Mouse (Mus musculus): Measurements from ENCODE around the gene Mapt.

- TF ChIP-seq NELFE (IDR thresholded peaks at IDR 0.05; ENCODE audit: low read depth, low read length) (no peak), ZNF384 (IDR thresholded peaks at IDR 0.05; ENCODE audit: low read depth, low read length) (no peak), MAZ (IDR thresholded peaks at IDR 0.05; ENCODE audit: low read depth, low read length) (no peak), EP300 (IDR thresholded peaks at IDR 0.05; ENCODE audit: low read length) (no peak), POLR2A (IDR thresholded peaks at IDR 0.05; ENCODE audit: low read depth, low read length) (no peak), CTCF (conservative IDR thresholded peaks at IDR 0.05 in 1 of 2, IDR thresholded peaks at IDR 0.05 in 1 of 2; ENCODE audit: low read depth in 2 of 2, low read length in 2 of 2) (peak in 1 of 2 experiments; percentile 17; a peak in 2 of 4 replicates), MAX (IDR thresholded peaks at IDR 0.05; ENCODE audit: low read length) (no peak), ETS1 (conservative IDR thresholded peaks at IDR 0.05; ENCODE audit: low read depth, low read length) (no peak), MAFK (IDR thresholded peaks at IDR 0.05; ENCODE audit: insufficient replicate concordance, low read length) (no peak), MXI1 (IDR thresholded peaks at IDR 0.05; ENCODE audit: low read depth, low read length) (no peak), TCF12 (IDR thresholded peaks at IDR 0.05; ENCODE audit: low read depth, low read length) (no peak)
These were observed 99.0 kb downstream of the Mapt start for GRCm38 (mm10) chr11:104330151-104330550.

Measured in CH12.LX (cell line).